Mouse (Mus musculus) hindbrain, embryonic 14.5 days (tissue): ENCODE data around the gene Dpysl4. TPM values are rescaled to one million over a fixed set of nuclear protein-coding genes. Genes with fewer than 3 reads are reported as not detected.
A peak's percentile ranks its signal among the peaks of the same experiment; 100 is the strongest.

Experiments
- ATAC-seq: fragments of 200-750 bp; cut with Nextera tagmentation; 2 replicates; pipeline ENCODE4 v1.8.0; 2017; ENCODE audit warnings: moderate number of reproducible peaks, mild to moderate bottlenecking, moderate TSS enrichment, moderate library complexity; ENCODE audit not compliant: low FRiP score
- DNase-seq: peaks from one replicate; pipeline ENCODE4 v3.0.0-alpha.2; 2015; ENCODE audit warnings: low spot score
- H3K27ac ChIP-seq: fragments of 300-500 bp; sonication (generic); 2 replicates; pipeline ENCODE4 v1.5.1; 2014; ENCODE audit warnings: mild to moderate bottlenecking, moderate library complexity
- H3K27me3 ChIP-seq: fragments of 300-500 bp; sonication (generic); 2 replicates; pipeline ENCODE4 v1.6.1; 2014; ENCODE audit warnings: mild to moderate bottlenecking, low read length, mixed read lengths; ENCODE audit not compliant: control insufficient read depth, insufficient read depth
- H3K36me3 ChIP-seq: fragments of 300-500 bp; sonication (generic); replicated peaks from 2 replicates; pipeline ENCODE4 v1.6.1; 2014; ENCODE audit not compliant: control insufficient read depth, insufficient read depth
- H3K4me1 ChIP-seq: fragments of 300-500 bp; sonication (generic); replicated peaks from 2 replicates; pipeline ENCODE4 v1.6.1; 2014; ENCODE audit warnings: antibody characterized with exemption, low read length, mixed read lengths; ENCODE audit not compliant: control insufficient read depth, insufficient read depth
- H3K4me2 ChIP-seq: fragments of 300-500 bp; sonication (generic); replicated peaks from 2 replicates; pipeline ENCODE4 v1.6.1; 2014; ENCODE audit warnings: mild to moderate bottlenecking, moderate library complexity
- H3K4me3 ChIP-seq: fragments of 300-500 bp; sonication (generic); replicated peaks from 2 replicates; pipeline ENCODE4 v1.5.1; 2014; ENCODE audit warnings: mild to moderate bottlenecking, low read length
- H3K9ac ChIP-seq: fragments of 300-500 bp; sonication (generic); 2 replicates; pipeline ENCODE4 v1.6.1; 2014
- H3K9me3 ChIP-seq: fragments of 300-500 bp; sonication (generic); 2 replicates; pipeline ENCODE4 v1.6.1; 2016; ENCODE audit warnings: low read length; ENCODE audit not compliant: control insufficient read depth
- WGBS: fragments of 180-500 bp; shearing (Covaris S2); extraction: QIAGEN DNeasy Blood & Tissue Kit; methylation state at CpG from one replicate; pipeline ENCODE4 v1.1.7; 2014; 5-methylcytosine and 5-hydroxymethylcytosine counted together
- polyA plus RNA-seq: library from polyadenylated mRNA; unstranded; fragments of >200 nt; fragmentation: Nextera tagmentation; extraction: Ambion mirVana; gene quantifications from 2 replicates; pipeline ENCODE4 v1.2.1, GENCODE M21; 2014

Gene Dpysl4
- polyA plus RNA-seq, 1 experiment from 2014 or later, result 216 TPM

GRCm38 (mm10) chr7:139107908-139108650 lies 22.3 kb downstream of the Dpysl4 start:
- no peaks in the 10 kb centered on the region for H3K4me1 ChIP-seq
- WGBS, result 87% methylated on average over 9 of the region's 9 CpGs
- no peak overlapping the region for H3K9ac ChIP-seq

GRCm38 (mm10) chr7:139119152-139119774 lies 33.5 kb downstream of the Dpysl4 start:
- no peak overlapping the region for H3K4me2 ChIP-seq
- no peaks in the 10 kb centered on the region for H3K27me3 ChIP-seq
- DNase-seq (peak; percentile 92), ATAC-seq (peak; percentile 65; the same call in 1 of the 2 replicates)
- no peak overlapping the region for H3K27ac ChIP-seq
- no peak overlapping the region for H3K4me3 ChIP-seq
- H3K9ac ChIP-seq, result no peak overlapping the region
- 44% methylated on average over 13 of the region's 13 CpGs for WGBS
- no peaks in the 10 kb centered on the region for H3K9me3 ChIP-seq
- no peaks in the 10 kb centered on the region for H3K36me3 ChIP-seq
- H3K4me1 ChIP-seq, result no peaks in the 10 kb centered on the region

More at GRCm38 (mm10) chr7:139107908-139108650, 22.3 kb downstream of the Dpysl4 start:
- H3K27ac ChIP-seq, result no peak overlapping the region
- H3K4me2 ChIP-seq, result no peak overlapping the region
- H3K4me3 ChIP-seq, result no peak overlapping the region
- no peaks in the 10 kb centered on the region for H3K9me3 ChIP-seq
- no peaks in the 10 kb centered on the region for H3K36me3 ChIP-seq
- no peak for ATAC-seq
- no peaks in the 10 kb centered on the region for H3K27me3 ChIP-seq
- no peak for DNase-seq

GRCm38 (mm10) chr7:139119775-139120153 lies 34.0 kb downstream of the Dpysl4 start:
- DNase-seq, result no peak
- H3K4me3 ChIP-seq, result no peak overlapping the region
- H3K27me3 ChIP-seq, result no peaks in the 10 kb centered on the region
- no peak overlapping the region for H3K4me2 ChIP-seq
- no peaks in the 10 kb centered on the region for H3K36me3 ChIP-seq
- no peaks in the 10 kb centered on the region for H3K9me3 ChIP-seq
- WGBS, result 86% methylated on average over 2 of the region's 2 CpGs
- H3K9ac ChIP-seq, result no peak overlapping the region
- no peaks in the 10 kb centered on the region for H3K4me1 ChIP-seq
- no peak for ATAC-seq
- H3K27ac ChIP-seq, result no peak overlapping the region

- no peaks in the 10 kb centered on the region for H3K9me3 ChIP-seq
- no peaks in the 10 kb centered on the region for H3K27me3 ChIP-seq
- no peak overlapping the region for H3K9ac ChIP-seq
- WGBS, result 93% methylated on average over 4 of the region's 4 CpGs
- H3K4me1 ChIP-seq, result peaks cover 9% of the 10 kb centered on the region
- no peak overlapping the region for H3K27ac ChIP-seq
- no peaks in the 10 kb centered on the region for H3K36me3 ChIP-seq
- DNase-seq (no peak), ATAC-seq (no peak)
- no peak overlapping the region for H3K4me2 ChIP-seq
- H3K4me3 ChIP-seq, result no peak overlapping the region
Measured at GRCm38 (mm10) chr7:139125881-139126280, 40.1 kb downstream of the Dpysl4 start.

GRCm38 (mm10) chr7:139126549-139126948 lies 40.7 kb downstream of the Dpysl4 start:
- ATAC-seq (no peak), DNase-seq (no peak)
- no peak overlapping the region for H3K27ac ChIP-seq
- H3K4me2 ChIP-seq, result no peak overlapping the region
- no peaks in the 10 kb centered on the region for H3K27me3 ChIP-seq
- H3K36me3 ChIP-seq, result no peaks in the 10 kb centered on the region
- no peak overlapping the region for H3K9ac ChIP-seq
- no peaks in the 10 kb centered on the region for H3K9me3 ChIP-seq
- 58% methylated on average over 7 of the region's 7 CpGs for WGBS
- H3K4me3 ChIP-seq, result no peak overlapping the region
- peaks cover 11% of the 10 kb centered on the region for H3K4me1 ChIP-seq

GRCm38 (mm10) chr7:139128994-139129393 lies 43.2 kb downstream of the Dpysl4 start:
- H3K27me3 ChIP-seq, result no peaks in the 10 kb centered on the region
- H3K36me3 ChIP-seq, result no peaks in the 10 kb centered on the region
- ATAC-seq, result no peak
- H3K9me3 ChIP-seq, result no peaks in the 10 kb centered on the region
- no peak overlapping the region for H3K9ac ChIP-seq
- no peak overlapping the region for H3K4me2 ChIP-seq
- H3K4me1 ChIP-seq, result peaks cover 15% of the 10 kb centered on the region
- WGBS, result 77% methylated on average over 4 of the region's 4 CpGs
- no peak for DNase-seq
- no peak overlapping the region for H3K4me3 ChIP-seq
- no peak overlapping the region for H3K27ac ChIP-seq

GRCm38 (mm10) chr7:139130361-139130760 lies 44.6 kb downstream of the Dpysl4 start:
- H3K27ac ChIP-seq, result 0 out of 2 replicates have a peak overlapping the region, but pooled peaks have one; percentile 16
- no peak for ATAC-seq
- H3K4me2 ChIP-seq, result no peak overlapping the region
- H3K4me3 ChIP-seq, result no peak overlapping the region
- no peaks in the 10 kb centered on the region for H3K27me3 ChIP-seq
- no peak overlapping the region for H3K9ac ChIP-seq
- 23% methylated on average over 6 of the region's 6 CpGs for WGBS
- DNase-seq, result no peak
- no peaks in the 10 kb centered on the region for H3K9me3 ChIP-seq
- peaks cover 15% of the 10 kb centered on the region for H3K4me1 ChIP-seq
- no peaks in the 10 kb centered on the region for H3K36me3 ChIP-seq

GRCm38 (mm10) chr7:139131538-139131937 lies 45.7 kb downstream of the Dpysl4 start:
- H3K9ac ChIP-seq, result no peak overlapping the region
- DNase-seq (no peak), ATAC-seq (no peak)
- H3K36me3 ChIP-seq, result no peaks in the 10 kb centered on the region
- H3K9me3 ChIP-seq, result no peaks in the 10 kb centered on the region
- peaks cover 22% of the 10 kb centered on the region for H3K4me1 ChIP-seq
- no peak overlapping the region for H3K4me3 ChIP-seq
- no peaks in the 10 kb centered on the region for H3K27me3 ChIP-seq
- WGBS, result 69% methylated on average over 8 of the region's 8 CpGs
- no peak overlapping the region for H3K4me2 ChIP-seq
- no peak overlapping the region for H3K27ac ChIP-seq

- no peak for ATAC-seq
- H3K9me3 ChIP-seq, result no peaks in the 10 kb centered on the region
- whole genome bisulfite sequencing, result 55% methylated on average over 3 of the region's 3 CpGs
- H3K9ac ChIP-seq, result no peak overlapping the region
- H3K36me3 ChIP-seq, result no peaks in the 10 kb centered on the region
- DNase-seq, result peak; percentile 60
- no peak overlapping the region for H3K4me2 ChIP-seq
- no peak overlapping the region for H3K4me3 ChIP-seq
- peaks cover 34% of the 10 kb centered on the region for H3K4me1 ChIP-seq
- no peaks in the 10 kb centered on the region for H3K27me3 ChIP-seq
- no peak overlapping the region for H3K27ac ChIP-seq
Measured at GRCm38 (mm10) chr7:139133446-139133845, 47.6 kb downstream of the Dpysl4 start.
